Mouse (Mus musculus) midbrain, embryonic 16.5 days (tissue): ENCODE data around the gene Limk2. TPM values are rescaled to one million over a fixed set of nuclear protein-coding genes. Genes with fewer than 3 reads are reported as not detected.

Source experiments
- ATAC-seq: fragments of 200-750 bp; cut with Nextera tagmentation; 2 replicates; pipeline ENCODE4 v1.8.0; 2017; ENCODE audit warnings: moderate TSS enrichment
- H3K27ac ChIP-seq: fragments of 300-500 bp; sonication (generic); 2 replicates; pipeline ENCODE4 v1.5.1; 2014; ENCODE audit warnings: mild to moderate bottlenecking, low read length, mixed read lengths
- H3K27me3 ChIP-seq: fragments of 300-500 bp; sonication (generic); 2 replicates; pipeline ENCODE4 v1.6.1; 2014; ENCODE audit warnings: low read depth, low read length, mixed read lengths; ENCODE audit not compliant: control insufficient read depth, insufficient read depth
- H3K36me3 ChIP-seq: fragments of 300-500 bp; sonication (generic); 2 replicates; pipeline ENCODE4 v1.6.1; 2014; ENCODE audit warnings: mild to moderate bottlenecking, low read length, moderate library complexity, mixed read lengths; ENCODE audit not compliant: control insufficient read depth, insufficient read depth
- H3K4me1 ChIP-seq: fragments of 300-500 bp; sonication (generic); 2 replicates; pipeline ENCODE4 v1.6.1; 2014; ENCODE audit warnings: mild to moderate bottlenecking, low read length, mixed read lengths; ENCODE audit not compliant: control insufficient read depth, insufficient read depth
- H3K4me2 ChIP-seq: fragments of 300-500 bp; sonication (generic); 2 replicates; pipeline ENCODE4 v1.6.1; 2014; ENCODE audit warnings: mild to moderate bottlenecking, low read length, mixed read lengths
- H3K4me3 ChIP-seq: fragments of 300-500 bp; sonication (generic); 2 replicates; pipeline ENCODE4 v1.5.1; 2014; ENCODE audit warnings: low read depth, mild to moderate bottlenecking, low read length, moderate library complexity, mixed read lengths
- H3K9ac ChIP-seq: fragments of 300-500 bp; sonication (generic); 2 replicates; pipeline ENCODE4 v1.6.1; 2014; ENCODE audit warnings: low read depth, low read length, mixed read lengths
- H3K9me3 ChIP-seq: fragments of 300-500 bp; sonication (generic); replicated peaks from 2 replicates; pipeline ENCODE4 v1.6.1; 2014; ENCODE audit warnings: mild to moderate bottlenecking, low read length, mixed read lengths; ENCODE audit not compliant: control insufficient read depth, poor library complexity, severe bottlenecking
- WGBS: fragments of 180-500 bp; shearing (Covaris S2); extraction: QIAGEN DNeasy Blood & Tissue Kit; methylation state at CpG from one replicate; pipeline ENCODE4 v1.1.7; 2014; 5-methylcytosine and 5-hydroxymethylcytosine counted together
- polyA plus RNA-seq: library from polyadenylated mRNA; unstranded; fragments of >200 nt; fragmentation: Nextera tagmentation; extraction: Ambion mirVana; gene quantifications from 2 replicates; pipeline ENCODE4 v1.2.1, GENCODE M21; 2015

Gene Limk2
- polyA plus RNA-seq, 1 experiment from 2014 or later, result 187 TPM

DNA sequence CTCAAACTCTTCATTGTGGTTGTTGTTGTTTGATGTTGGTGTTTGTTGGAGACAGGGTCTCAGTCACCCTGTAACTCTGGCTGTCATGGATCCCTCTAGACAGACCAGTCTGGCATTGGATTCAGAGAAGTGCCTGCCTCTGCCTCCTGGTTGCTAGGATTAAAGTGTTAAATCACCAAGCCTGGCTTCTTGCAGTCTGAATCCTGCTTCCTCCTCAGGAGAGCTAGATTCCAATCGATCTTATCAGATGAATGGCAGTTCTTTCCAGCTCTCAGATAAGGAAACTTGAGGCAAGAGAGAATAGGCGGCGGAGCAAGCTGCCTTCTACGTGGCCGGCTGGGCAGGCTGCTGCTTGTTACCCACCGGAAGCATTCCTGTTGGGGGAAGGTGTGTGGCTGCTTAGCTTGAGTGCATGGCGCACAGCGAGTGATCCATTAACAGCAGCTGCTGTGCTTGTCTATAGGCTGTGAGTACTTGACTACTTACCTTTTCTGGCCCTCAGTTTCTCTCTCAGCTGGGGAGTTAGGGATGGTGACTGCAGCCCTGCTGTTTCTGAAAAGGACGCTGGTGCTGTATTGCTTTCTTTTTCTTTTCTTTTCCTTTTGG, 74.2 kb downstream of the Limk2 start:
- Histone ChIP-seq H3K9ac (no peak overlapping the region), H3K4me3 (no peak overlapping the region), H3K36me3 (0 out of 2 replicates have a peak, but pooled peaks cover 2% of the 10 kb centered on the region), H3K27ac (no peak overlapping the region), H3K9me3 (no peaks in the 10 kb centered on the region), H3K4me2 (no peak overlapping the region), H3K4me1 (peaks cover 24% of the 10 kb centered on the region), H3K27me3 (no peaks in the 10 kb centered on the region)
- no peak for ATAC-seq
- 48% methylated on average over 9 of the region's 9 CpGs for WGBS

DNA sequence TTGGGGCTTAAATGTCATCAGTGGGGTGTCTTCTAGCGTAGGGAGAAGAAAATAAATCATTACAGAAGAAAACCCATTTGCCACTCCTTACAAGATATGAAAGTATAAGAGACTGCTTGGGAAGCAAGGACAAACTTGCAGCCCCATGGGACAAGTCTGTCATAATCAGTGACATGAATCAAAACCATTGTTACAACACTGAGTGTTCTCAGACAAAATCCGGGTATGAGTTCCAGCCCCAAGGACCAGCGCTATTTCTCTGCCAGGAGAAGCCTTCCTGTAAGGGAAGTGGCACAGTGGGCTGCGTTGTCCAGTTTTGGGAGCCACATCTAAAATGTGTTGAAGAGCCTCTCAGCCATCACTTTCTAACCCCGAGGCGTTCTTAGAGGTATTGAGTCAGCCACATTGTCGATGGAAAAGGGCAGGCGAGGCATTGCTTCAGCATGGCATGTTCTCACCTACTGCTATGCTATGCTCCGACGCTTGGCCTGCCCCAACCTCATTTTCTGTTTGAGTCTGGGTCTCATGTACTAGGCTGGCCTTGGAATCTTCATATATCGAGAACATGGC, 74.8 kb downstream of the Limk2 start:
- no peaks in the 10 kb centered on the region for H3K27me3 ChIP-seq
- no peak overlapping the region for H3K4me3 ChIP-seq
- H3K4me1 ChIP-seq, result peaks cover 24% of the 10 kb centered on the region
- no peak overlapping the region for H3K27ac ChIP-seq
- no peaks in the 10 kb centered on the region for H3K9me3 ChIP-seq
- 95% methylated on average over 11 of the region's 11 CpGs for WGBS
- 0 out of 2 replicates have a peak, but pooled peaks cover 2% of the 10 kb centered on the region for H3K36me3 ChIP-seq
- no peak for ATAC-seq
- no peak overlapping the region for H3K9ac ChIP-seq
- no peak overlapping the region for H3K4me2 ChIP-seq

DNA sequence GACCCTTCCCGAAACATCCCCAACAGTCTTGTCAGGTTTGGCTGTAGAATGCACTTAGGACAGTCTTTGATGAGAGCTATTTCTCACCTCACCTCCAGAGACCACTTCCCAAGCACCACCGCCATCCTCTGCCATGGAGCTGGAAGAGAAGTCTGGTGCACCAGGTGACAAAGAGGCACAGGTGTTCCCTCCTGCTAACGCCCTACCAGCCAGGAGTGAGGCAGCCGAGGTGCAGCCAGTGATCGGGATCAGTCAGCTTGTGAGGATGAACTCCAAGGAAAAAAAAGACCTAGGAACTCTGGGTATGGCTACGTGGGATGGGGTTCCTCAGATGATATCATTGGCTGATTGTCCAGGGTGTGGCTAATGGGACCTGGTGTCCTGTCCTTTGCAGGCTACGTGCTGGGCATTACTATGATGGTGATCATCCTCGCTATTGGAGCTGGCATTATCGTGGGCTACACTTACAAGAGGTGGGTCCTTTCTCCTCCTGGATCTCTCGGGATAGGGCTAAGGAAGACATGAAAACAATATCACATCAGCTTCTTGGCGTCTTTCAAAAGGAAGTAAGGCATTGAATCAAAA, 75.8 kb downstream of the Limk2 start:
- WGBS, result 91% methylated on average over 11 of the region's 11 CpGs
- Histone ChIP-seq H3K4me2 (no peak overlapping the region; the same call in 1 of the 2 replicates), H3K27ac (no peak overlapping the region), H3K4me1 (peaks cover 24% of the 10 kb centered on the region), H3K27me3 (no peaks in the 10 kb centered on the region), H3K9me3 (no peaks in the 10 kb centered on the region), H3K9ac (no peak overlapping the region), H3K4me3 (no peak overlapping the region), H3K36me3 (0 out of 2 replicates have a peak, but pooled peaks cover 2% of the 10 kb centered on the region)
- ATAC-seq, result no peak

DNA sequence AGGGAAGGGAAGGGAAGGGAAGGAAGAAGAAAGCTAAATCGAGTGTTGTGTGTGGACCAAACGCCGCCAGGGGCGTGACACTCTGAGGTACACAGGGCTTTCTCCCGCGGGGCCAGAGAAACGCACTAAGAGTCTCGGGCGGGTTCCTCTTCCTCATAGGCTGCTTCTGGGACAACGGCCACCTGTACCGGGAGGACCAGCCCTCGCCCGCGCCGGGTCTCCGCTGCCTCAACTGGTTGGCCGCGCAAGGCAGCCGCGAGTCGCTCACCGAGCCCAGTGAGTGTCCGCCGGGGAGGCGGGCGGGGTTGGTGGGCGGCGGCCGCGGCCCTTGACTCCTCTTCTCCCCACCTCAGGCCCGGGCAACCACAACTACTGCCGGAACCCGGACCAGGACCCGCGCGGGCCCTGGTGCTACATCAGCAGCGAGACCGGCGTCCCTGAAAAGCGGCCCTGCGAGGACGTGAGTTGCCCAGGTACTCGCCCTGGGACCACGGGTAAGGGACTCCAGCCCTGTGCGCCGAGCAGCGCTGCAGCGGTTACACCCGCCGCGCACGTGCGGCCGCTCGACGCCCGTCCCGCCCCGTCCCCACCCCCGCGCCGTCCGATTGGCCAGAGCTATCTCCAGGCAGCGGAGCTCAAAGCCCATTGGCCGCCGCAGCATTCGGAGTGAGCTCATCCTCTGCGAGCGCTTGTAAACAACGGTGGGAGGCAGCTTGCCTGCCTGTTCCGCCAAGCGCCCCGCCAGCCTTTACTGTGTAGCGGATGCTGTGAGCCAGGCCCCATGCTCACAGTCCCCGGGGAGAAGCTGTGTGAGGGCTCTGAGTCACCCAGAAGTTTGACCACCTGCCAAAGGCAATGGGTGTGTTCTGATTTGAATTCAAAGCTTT, 77.0 kb downstream of the Limk2 start:
- Histone ChIP-seq H3K9me3 (no peaks in the 10 kb centered on the region), H3K4me3 (peak overlapping the region; percentile 74), H3K27ac (peak overlapping the region; percentile 83), H3K27me3 (no peaks in the 10 kb centered on the region), H3K9ac (peak overlapping the region; percentile 74), H3K36me3 (0 out of 2 replicates have a peak, but pooled peaks cover 2% of the 10 kb centered on the region), H3K4me2 (peak overlapping the region; percentile 99), H3K4me1 (peaks cover 15% of the 10 kb centered on the region)
- ATAC-seq, result peak; percentile 98
- WGBS, result under 1% methylated on average over 72 of the region's 75 CpGs

- Histone ChIP-seq H3K4me2 (peak overlapping the region; percentile 99), H3K36me3 (0 out of 2 replicates have a peak, but pooled peaks cover 2% of the 10 kb centered on the region), H3K4me1 (peaks cover 12% of the 10 kb centered on the region), H3K27me3 (no peaks in the 10 kb centered on the region), H3K27ac (peak overlapping the region; percentile 83), H3K9ac (peak overlapping the region; percentile 74), H3K9me3 (no peaks in the 10 kb centered on the region), H3K4me3 (peak overlapping the region; percentile 74)
- no peak for ATAC-seq
- 2% methylated on average over 14 of the region's 14 CpGs for WGBS
Measured at GRCm38 (mm10) chr11:3330991-3331750, 77.8 kb downstream of the Limk2 start.

DNA sequence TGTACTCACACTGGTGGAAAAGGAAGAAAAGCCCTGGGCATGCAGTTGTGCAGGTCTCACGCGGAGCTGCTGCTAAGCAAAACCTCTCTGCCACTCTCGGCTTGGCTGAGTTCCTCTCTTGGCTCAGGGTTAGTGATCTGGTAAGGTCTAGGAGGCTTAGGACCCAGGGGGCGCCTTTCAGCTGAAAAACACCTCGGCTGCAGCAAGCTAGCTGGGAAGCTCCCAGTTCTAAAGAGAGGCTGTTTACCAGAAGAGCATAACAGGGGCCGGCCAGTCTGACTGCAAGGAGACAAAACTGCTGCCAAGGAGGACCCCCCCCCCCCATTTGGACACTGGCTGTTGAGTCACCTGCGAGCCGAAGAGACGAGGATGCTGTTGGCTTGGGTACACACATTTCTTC, 78.4 kb downstream of the Limk2 start:
- 3% methylated on average over 8 of the region's 9 CpGs for WGBS

GRCm38 (mm10) chr11:3329891-3330451, 79.0 kb downstream of the Limk2 start, which contains the start of gene Pik3ip1:
Gene Pik3ip1, plus strand, starts transcription at chr11:3330401.
- Histone ChIP-seq H3K27ac (peak within 1 kb of the TSS; percentile 83), H3K27me3 (no peaks in the 10 kb centered on the region), H3K9me3 (no peaks in the 10 kb centered on the region), H3K4me1 (peaks cover 12% of the 10 kb centered on the region), H3K4me3 (peak within 1 kb of the TSS; percentile 74), H3K36me3 (0 out of 2 replicates have a peak, but pooled peaks cover 2% of the 10 kb centered on the region), H3K9ac (peak within 1 kb of the TSS; percentile 65), H3K4me2 (peak within 1 kb of the TSS; percentile 99)
- no peak for ATAC-seq

More for the DNA sequence above, 78.4 kb downstream of the Limk2 start:
- Histone ChIP-seq H3K4me2 (peak overlapping the region; percentile 99), H3K36me3 (0 out of 2 replicates have a peak, but pooled peaks cover 2% of the 10 kb centered on the region), H3K27me3 (no peaks in the 10 kb centered on the region), H3K27ac (peak overlapping the region; percentile 83), H3K4me3 (peak overlapping the region; percentile 74), H3K9ac (peak overlapping the region; percentile 65), H3K9me3 (no peaks in the 10 kb centered on the region), H3K4me1 (peaks cover 12% of the 10 kb centered on the region)
- ATAC-seq, result peak; percentile 61
